Mouse (Mus musculus) kidney, postnatal 0 days (tissue): ENCODE data around the gene Zfp672. TPM values are rescaled to one million over a fixed set of nuclear protein-coding genes. Genes with fewer than 3 reads are reported as not detected.
"Not testable (repeated sequence)": the region's sequence is repeated elsewhere in the genome, so short reads cannot be mapped to it uniquely, and the experiment has no call there.

Source experiments
- ATAC-seq: fragments of 200-750 bp; cut with Nextera tagmentation; replicated peaks from 2 replicates; pipeline ENCODE4 v1.8.0; 2017; ENCODE audit warnings: low read depth, moderate number of reproducible peaks, moderate TSS enrichment, moderate library complexity; ENCODE audit not compliant: low FRiP score
- DNase-seq: peaks from one replicate; pipeline ENCODE4 v3.0.0-alpha.2; 2016; ENCODE audit warnings: low spot score
- H3K27ac ChIP-seq: fragments of 300-500 bp; sonication (generic); 2 replicates; pipeline ENCODE4 v1.5.1; 2014; ENCODE audit warnings: mild to moderate bottlenecking
- H3K27me3 ChIP-seq: fragments of 300-500 bp; sonication (generic); 2 replicates; pipeline ENCODE4 v1.6.1; 2014; ENCODE audit warnings: low read length, mixed read lengths; ENCODE audit not compliant: insufficient read depth
- H3K36me3 ChIP-seq: fragments of 300-500 bp; sonication (generic); 2 replicates; pipeline ENCODE4 v1.6.1; 2014; ENCODE audit warnings: low read length, mixed read lengths; ENCODE audit not compliant: insufficient read depth
- H3K4me1 ChIP-seq: fragments of 300-500 bp; sonication (generic); replicated peaks from 2 replicates; pipeline ENCODE4 v1.6.1; 2014; ENCODE audit warnings: antibody characterized with exemption, low read length, mixed read lengths; ENCODE audit not compliant: insufficient read depth
- H3K4me2 ChIP-seq: fragments of 300-500 bp; sonication (generic); 2 replicates; pipeline ENCODE4 v1.6.1; 2014; ENCODE audit warnings: mild to moderate bottlenecking, low read length, moderate library complexity, mixed read lengths
- H3K4me3 ChIP-seq: fragments of 300-500 bp; sonication (generic); replicated peaks from 2 replicates; pipeline ENCODE4 v1.5.1; 2014; ENCODE audit warnings: low read depth, low read length
- H3K9ac ChIP-seq: fragments of 300-500 bp; sonication (generic); 2 replicates; pipeline ENCODE4 v1.6.1; 2014; ENCODE audit warnings: low read depth, low read length
- H3K9me3 ChIP-seq: fragments of 300-500 bp; sonication (generic); replicated peaks from 2 replicates; pipeline ENCODE4 v1.6.1; 2016; ENCODE audit warnings: low read length, inconsistent platforms, mixed read lengths
- CTCF ChIP-seq: IDR thresholded peaks from 2 replicates; pipeline ENCODE4 v1.5.1; 2016; ENCODE audit warnings: antibody characterized with exemption, low read depth, mild to moderate bottlenecking, moderate library complexity
- WGBS: fragments of 180-500 bp; shearing (Covaris S2); extraction: QIAGEN DNeasy Blood & Tissue Kit; methylation state at CpG from one replicate; pipeline ENCODE4 v1.1.7; 2014; 5-methylcytosine and 5-hydroxymethylcytosine counted together
- polyA plus RNA-seq: library from polyadenylated mRNA; unstranded; fragments of >200 nt; fragmentation: Nextera tagmentation; extraction: Ambion mirVana; gene quantifications from 2 replicates; pipeline ENCODE4 v1.2.1, GENCODE M21; 2015

Gene Zfp672
- polyA plus RNA-seq = 58.1 and 66.3 TPM in 2 replicates

DNA sequence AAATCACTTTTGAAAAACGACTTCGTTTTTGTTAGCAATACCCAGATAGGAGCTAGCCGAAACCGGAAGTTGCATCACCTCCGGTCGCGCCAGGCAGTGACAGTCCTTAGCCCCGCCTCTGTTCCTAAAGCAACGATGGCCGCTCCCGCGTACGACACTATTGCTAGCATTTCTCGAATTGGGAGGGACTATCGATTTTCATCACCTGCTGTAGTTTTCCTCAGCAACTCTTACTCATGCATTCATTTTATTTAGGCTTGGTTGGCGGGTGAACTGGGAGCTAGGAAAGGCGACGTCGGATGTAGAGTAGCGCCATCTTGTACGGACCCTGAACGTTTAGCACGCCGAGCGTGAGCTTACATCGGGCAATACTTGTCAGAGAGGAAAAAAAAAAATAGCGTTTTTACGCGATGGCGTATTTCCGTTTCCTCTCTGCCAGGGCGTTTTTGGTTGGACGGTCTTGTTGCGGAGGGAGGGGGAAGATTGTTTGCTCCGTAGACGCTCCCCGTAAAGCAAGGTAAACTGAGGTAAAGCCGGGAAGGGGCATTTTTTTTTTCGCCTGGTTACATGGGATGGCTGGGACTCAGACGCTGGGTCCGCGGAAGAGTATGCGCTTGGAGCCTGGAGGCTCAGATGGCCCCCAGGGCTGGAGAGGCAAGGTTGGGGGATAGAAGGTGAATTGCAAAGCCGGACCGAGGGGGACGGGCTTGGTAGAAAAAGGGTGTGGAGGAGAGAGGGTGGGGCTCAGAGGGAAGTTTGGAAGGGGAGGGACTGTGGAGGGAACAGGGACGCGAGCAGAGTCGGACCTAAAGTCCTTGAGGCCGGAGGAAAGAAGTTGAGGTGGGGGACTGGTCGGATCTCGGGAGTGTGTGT lies at the start of gene Zfp672, which contains the start of gene Sh3bp5l:
Gene Zfp672 (minus strand): TSS at position 64 of the 873 bp plus-strand sequence.
Gene Sh3bp5l (plus strand): TSS at position 449 of the 873 bp plus-strand sequence.
- H3K27me3 ChIP-seq = no peaks in the 10 kb centered on the region
- under 1% methylated on average over 52 of the region's 52 CpGs for WGBS
- peak within 1 kb of the TSS; percentile 76 for H3K4me3 ChIP-seq
- peak within 1 kb of the TSS; percentile 64 for H3K9ac ChIP-seq
- DNase-seq (peak; percentile 98), ATAC-seq (peak; percentile 88)
- no peaks in the 10 kb centered on the region for H3K36me3 ChIP-seq
- H3K9me3 ChIP-seq = no peaks in the 10 kb centered on the region
- TF ChIP-seq CTCF = no peak; the same call in 1 of the 2 replicates
- peaks cover 16% of the 10 kb centered on the region for H3K4me1 ChIP-seq
- H3K4me2 ChIP-seq = peak within 1 kb of the TSS; percentile 84
- H3K27ac ChIP-seq = peak within 1 kb of the TSS; percentile 82

DNA sequence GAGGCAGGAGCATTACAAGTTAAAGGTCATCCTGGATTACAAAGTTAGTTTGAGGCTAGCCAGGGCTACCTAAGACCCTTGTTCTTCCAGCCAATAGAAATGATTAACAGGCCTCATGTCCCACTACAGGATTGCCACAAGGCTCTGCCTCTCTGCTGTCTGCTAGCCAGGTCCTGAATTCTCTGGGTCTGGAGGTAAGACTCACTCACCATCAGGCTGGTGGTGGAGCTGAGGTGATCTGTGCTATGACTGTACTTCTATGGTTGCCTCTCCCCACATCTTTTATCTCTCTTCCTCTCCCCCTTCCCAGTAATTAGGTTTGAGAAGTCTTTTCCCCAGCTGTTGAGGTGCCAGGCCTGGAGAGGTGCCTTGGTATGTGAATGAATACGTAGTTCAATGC lies 49.4 kb upstream of the Zfp672 start:
- H3K27ac ChIP-seq = no peak overlapping the region
- ATAC-seq (no peak), DNase-seq (no peak)
- no peaks in the 10 kb centered on the region for H3K9me3 ChIP-seq
- H3K4me3 ChIP-seq = no peak overlapping the region
- H3K9ac ChIP-seq = no peak overlapping the region
- H3K4me2 ChIP-seq = no peak overlapping the region
- TF ChIP-seq CTCF = no peak
- no peaks in the 10 kb centered on the region for H3K27me3 ChIP-seq
- H3K36me3 ChIP-seq = no peaks in the 10 kb centered on the region
- WGBS = 88% methylated on average over 1 of the region's 1 CpGs
- no peaks in the 10 kb centered on the region for H3K4me1 ChIP-seq

DNA sequence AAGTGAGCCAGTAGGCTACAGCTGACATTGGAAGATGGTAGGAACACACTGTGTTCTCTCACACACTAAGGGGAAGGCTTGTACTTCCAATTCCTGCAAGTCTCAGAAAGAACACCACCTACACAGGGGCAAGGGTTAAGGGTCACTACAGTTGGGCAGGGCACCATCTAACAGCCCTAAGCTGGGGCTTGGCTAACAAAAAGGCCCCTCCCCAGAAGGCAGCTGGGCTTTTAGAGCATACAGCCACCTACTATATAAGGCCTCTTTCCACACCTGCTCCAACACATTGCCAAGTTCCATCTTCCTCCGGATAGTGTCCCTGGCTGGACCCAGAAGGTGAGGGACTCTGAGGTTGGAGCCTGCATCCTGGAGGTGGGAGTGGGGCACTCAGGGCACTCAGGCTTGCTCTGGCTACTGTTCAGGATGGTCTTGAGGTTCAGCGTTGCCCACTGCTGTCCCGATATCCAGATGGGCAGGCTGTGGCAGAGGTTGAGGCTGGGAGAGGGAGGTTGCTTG lies 48.7 kb upstream of the Zfp672 start, which contains the start of gene Lypd8:
Gene Lypd8 (plus strand): TSS at position 281 of the 516 bp plus-strand sequence.
- no peaks in the 10 kb centered on the region for H3K36me3 ChIP-seq
- ATAC-seq (no peak), DNase-seq (no peak)
- no peak within 1 kb of the TSS for H3K4me2 ChIP-seq
- WGBS = 91% methylated on average over 3 of the region's 3 CpGs
- H3K9me3 ChIP-seq = no peaks in the 10 kb centered on the region
- no peaks in the 10 kb centered on the region for H3K27me3 ChIP-seq
- H3K4me1 ChIP-seq = no peaks in the 10 kb centered on the region
- no peak for TF ChIP-seq CTCF
- H3K9ac ChIP-seq = no peak within 1 kb of the TSS
- H3K4me3 ChIP-seq = no peak within 1 kb of the TSS
- no peak within 1 kb of the TSS for H3K27ac ChIP-seq

DNA sequence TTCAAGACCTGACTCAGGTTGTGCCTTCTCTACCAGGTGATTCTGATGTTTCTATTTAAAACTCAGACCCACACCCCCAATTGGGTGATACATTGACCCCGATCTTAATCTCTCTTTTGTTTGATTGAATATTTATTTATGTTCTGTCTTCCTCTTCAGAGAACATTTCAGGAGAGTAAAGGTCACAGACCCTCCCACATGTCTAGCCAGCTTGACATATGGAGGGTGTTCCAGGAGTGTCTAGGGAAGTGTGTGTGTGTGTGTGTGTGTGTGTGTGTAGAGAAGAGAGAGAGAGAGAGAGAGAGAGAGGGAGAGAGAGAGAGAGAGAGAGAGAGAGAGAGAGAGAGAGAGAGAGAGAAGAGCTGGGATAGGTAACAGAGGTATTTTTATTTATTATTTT lies 47.5 kb upstream of the Zfp672 start:
- Histone ChIP-seq H3K27ac (no peak overlapping the region), H3K4me2 (no peak overlapping the region), H3K9me3 (no peaks in the 10 kb centered on the region), H3K4me1 (no peaks in the 10 kb centered on the region), H3K27me3 (no peaks in the 10 kb centered on the region), H3K4me3 (no peak overlapping the region), H3K36me3 (no peaks in the 10 kb centered on the region), H3K9ac (no peak overlapping the region)
- no peak for TF ChIP-seq CTCF
- no peak for DNase-seq
- 47% methylated on average over 1 of the region's 1 CpGs for WGBS
- no peak for ATAC-seq

DNA sequence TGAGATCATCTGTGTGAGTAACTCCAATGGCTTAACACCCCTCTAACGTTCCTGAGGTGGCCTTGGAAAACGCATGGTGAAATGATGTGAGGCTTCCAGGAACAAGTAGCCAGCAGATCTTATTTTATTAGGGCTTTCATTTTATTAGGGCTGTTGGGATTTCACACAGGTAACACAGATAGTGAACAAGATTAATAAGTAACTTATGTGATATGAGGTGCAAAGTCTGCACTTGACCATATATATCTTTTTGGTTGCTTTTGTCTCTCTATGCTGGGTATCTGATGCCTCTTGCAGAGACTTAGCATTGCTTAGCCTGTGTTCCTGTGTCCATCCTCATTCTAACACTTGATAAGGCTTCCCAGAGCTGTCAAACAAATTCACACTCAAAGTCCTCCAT lies 47.1 kb upstream of the Zfp672 start:
- DNase-seq (no peak), ATAC-seq (no peak)
- Histone ChIP-seq H3K4me2 (no peak overlapping the region), H3K9me3 (no peaks in the 10 kb centered on the region), H3K4me1 (no peaks in the 10 kb centered on the region), H3K27ac (no peak overlapping the region), H3K36me3 (no peaks in the 10 kb centered on the region), H3K27me3 (no peaks in the 10 kb centered on the region), H3K9ac (no peak overlapping the region), H3K4me3 (no peak overlapping the region)
- 78% methylated on average over 2 of the region's 2 CpGs for WGBS
- no peak for TF ChIP-seq CTCF

DNA sequence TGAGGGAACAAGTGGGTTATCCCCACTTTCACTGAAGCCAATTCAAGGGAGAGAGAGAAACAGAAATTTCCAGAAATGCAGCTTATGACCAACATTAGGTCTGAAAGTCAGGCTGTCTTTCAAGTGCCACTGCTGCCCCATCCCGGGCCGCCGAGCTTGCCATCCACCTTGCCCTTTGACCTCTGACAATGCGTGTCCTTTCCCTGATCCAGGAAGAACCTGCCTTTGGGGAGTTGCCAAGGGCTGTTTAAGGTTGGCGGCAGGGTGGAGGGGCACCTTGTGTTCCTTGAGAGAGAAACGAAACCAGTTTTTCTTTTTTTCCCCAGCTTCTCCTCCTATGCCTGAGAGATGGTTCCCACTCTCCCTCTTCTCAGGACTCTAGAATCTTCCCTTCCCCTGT lies 36.1 kb upstream of the Zfp672 start:
- H3K36me3 ChIP-seq, H3K27me3 ChIP-seq, H3K4me1 ChIP-seq, H3K27ac ChIP-seq, ATAC-seq, H3K4me2 ChIP-seq, DNase-seq, H3K9ac ChIP-seq, H3K9me3 ChIP-seq, H3K4me3 ChIP-seq: not testable (repeated sequence)
- WGBS = no CpG with 5 or more reads among the region's 6 CpGs
